Comparison of ENCODE assay signal across 8 mouse cellular contexts in genomic region chr17:26462634-26463170, GRCm38 (mm10). TPM values are rescaled to one million over a fixed set of nuclear protein-coding genes. Genes with fewer than 3 reads are reported as not detected.
DNase-seq lines count a peak whose midpoint lies in the region; ATAC-seq lines count a peak whose summit lies in the region.

No protein-coding gene starts in this region.

- WGBS in liver, embryonic 11.5 days = 25% methylated on average over 12 of the region's 12 CpGs

- no peak overlapping the region for H3K4me2 ChIP-seq in liver, embryonic 11.5 days

- no peak overlapping the region for H3K4me3 ChIP-seq in liver, embryonic 11.5 days (ENCODE audit: low read depth, low read length)

- no peaks in the 10 kb centered on the region for H3K27me3 ChIP-seq in liver, embryonic 11.5 days (replicated peaks; ENCODE audit: control insufficient read depth, insufficient read depth, low read length)

- H3K4me1 ChIP-seq in liver, embryonic 11.5 days (replicated peaks; ENCODE audit: control insufficient read depth, insufficient read depth, low read length) = 0 out of 2 replicates have a peak, but pooled peaks cover 2% of the 10 kb centered on the region

- H3K36me3 ChIP-seq in liver, embryonic 11.5 days (ENCODE audit: control insufficient read depth, insufficient read depth, low read length) = no peaks in the 10 kb centered on the region

- no peaks in the 10 kb centered on the region for H3K9me3 ChIP-seq in liver, embryonic 11.5 days (ENCODE audit: control insufficient read depth, low read length)

- DNase-seq in A20 (ENCODE audit: low read depth, low spot score) = peak; percentile 61
- DNase-seq in R1 (ENCODE audit: low read depth, low spot score) = peak; percentile 83
- DNase-seq in cerebellum, adult 9-10 months = peak; percentile 88
- DNase-seq in gastrocnemius, adult 8-10 months (ENCODE audit: low spot score in 2 of 2) = peak; percentile 50 to 52
- peak; percentile 72 to 88 for DNase-seq in kidney, adult 8-10 months
- peak; percentile 68 for DNase-seq in liver, embryonic 11.5 days (ENCODE audit: low spot score)
- peak; percentile 70 for DNase-seq in ovary, postnatal 36 days (ENCODE audit: low spot score)
- DNase-seq in thymus, postnatal 25 days = peak; percentile 72

- no peak overlapping the region for H3K27ac ChIP-seq in liver, embryonic 11.5 days (ENCODE audit: low read depth, low read length)

- no peak overlapping the region for H3K9ac ChIP-seq in liver, embryonic 11.5 days (ENCODE audit: low read depth, low read length)

- no peak for ATAC-seq in liver, embryonic 11.5 days (replicated peaks; ENCODE audit: low FRiP score)

RNA-seq across cellular contexts. Expression of gene Neurl1b, which starts 48.1 kb away (rescaled TPM):
- total RNA-seq in gastrocnemius, adult 8-10 months (2022) = 1 to 10 TPM; 1.9 to 3.5 (median 2.5) TPM
- polyA plus RNA-seq in liver, embryonic 11.5 days (2014; fragmentation: Nextera tagmentation; extraction: Ambion mirVana) = 0.08 and 0.12 TPM in 2 replicates
